Mouse (Mus musculus): ENCODE results near the gene Pskh1.
A peak's percentile ranks its signal among the peaks of the same experiment; 100 is the strongest.

Pskh1 gene

GRCm38 (mm10) chr8:105893339-105893738, 6.9 kb upstream of the Pskh1 start, which contains the start of gene Nrn1l:
TSS of gene Nrn1l (plus strand) at chr8:105893567.
- DNase-seq (ENCODE audit: low read depth), result no peak

- no peak for DNase-seq (ENCODE audit: low read depth)
These were observed 2.3 kb upstream of the Pskh1 start for GRCm38 (mm10) chr8:105897801-105898480.

- no peak for DNase-seq (ENCODE audit: low read depth)
These were observed 838 bp downstream of the Pskh1 start for GRCm38 (mm10) chr8:105900941-105901616.

- DNase-seq (ENCODE audit: low read depth), result no peak
These were observed 19.1 kb downstream of the Pskh1 start for GRCm38 (mm10) chr8:105919390-105919789.

GRCm38 (mm10) chr8:105925123-105925522, 24.9 kb downstream of the Pskh1 start:
- DNase-seq (ENCODE audit: low read depth), result no peak

DNA sequence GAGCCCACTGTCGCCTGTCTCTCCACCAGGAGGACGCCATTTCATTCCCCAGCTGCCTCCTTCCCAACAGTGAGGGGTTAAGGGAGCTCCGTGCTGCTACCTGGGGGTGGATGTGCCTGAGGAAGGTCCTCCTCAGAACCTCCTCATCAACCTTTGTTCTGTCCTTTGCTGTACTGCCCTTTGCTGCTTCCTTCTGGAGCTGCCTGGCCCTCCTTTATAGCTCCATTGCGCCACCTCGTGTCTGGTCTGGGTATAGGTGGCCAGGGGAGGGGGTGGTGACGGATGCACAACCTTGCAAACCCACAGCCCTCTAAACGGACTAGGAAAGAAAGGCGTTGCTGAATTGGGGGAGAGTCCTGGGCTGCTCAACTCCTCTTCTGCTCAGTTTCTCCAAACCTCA, 30.4 kb downstream of the Pskh1 start:
- peak; percentile 70 for DNase-seq (ENCODE audit: low read depth)

- DNase-seq (ENCODE audit: low read depth), result no peak
These were observed 31.0 kb downstream of the Pskh1 start for GRCm38 (mm10) chr8:105931271-105931670.

DNA sequence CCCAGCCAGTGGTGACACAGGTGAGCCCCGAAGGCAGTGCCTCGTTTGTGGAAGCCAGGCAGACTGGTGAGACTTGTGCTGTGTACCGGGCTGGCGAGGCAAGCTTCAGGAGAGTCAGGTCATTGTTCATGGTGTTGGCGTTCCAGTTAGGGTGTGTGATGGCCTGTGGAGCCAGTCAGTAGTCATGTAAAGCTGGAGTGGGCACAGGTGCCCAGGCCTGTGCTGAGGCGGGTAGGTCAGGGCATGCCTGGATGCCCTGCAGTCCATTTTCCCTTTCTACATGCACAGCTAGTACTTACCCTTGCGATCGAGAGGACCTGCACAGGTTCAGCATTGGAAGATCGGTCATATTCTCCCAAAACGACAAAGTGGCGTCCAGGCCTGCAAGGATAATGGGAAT, 32.3 kb downstream of the Pskh1 start:
- DNase-seq (ENCODE audit: low read depth), result no peak

DNA sequence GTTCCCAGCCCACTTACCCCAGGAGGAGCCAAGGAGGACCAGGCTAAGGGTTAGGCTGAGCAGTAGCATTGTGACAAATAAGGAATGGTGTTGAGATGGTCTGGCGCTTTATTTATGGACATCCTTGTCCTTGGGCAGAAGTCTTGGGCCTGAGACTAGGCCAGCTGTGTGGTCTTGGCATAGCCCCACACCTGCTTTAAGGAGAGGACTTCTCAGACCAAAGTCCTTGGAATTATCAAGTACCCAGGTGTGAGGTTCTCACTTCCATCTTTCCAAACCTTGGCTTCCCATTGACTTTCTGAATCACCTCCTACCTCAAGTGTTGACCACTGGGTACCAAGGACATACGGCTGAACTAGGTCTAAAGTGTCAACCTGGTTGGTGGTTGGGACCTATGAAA, 33.5 kb downstream of the Pskh1 start, which contains the start of gene Ctrl:
Ctrl (minus strand) TSS at position 101 of the 400 bp plus-strand sequence.
- no peak for DNase-seq (ENCODE audit: low read depth)

GRCm38 (mm10) chr8:105935105-105935504, 34.9 kb downstream of the Pskh1 start:
- no peak for DNase-seq (ENCODE audit: low read depth)

DNA sequence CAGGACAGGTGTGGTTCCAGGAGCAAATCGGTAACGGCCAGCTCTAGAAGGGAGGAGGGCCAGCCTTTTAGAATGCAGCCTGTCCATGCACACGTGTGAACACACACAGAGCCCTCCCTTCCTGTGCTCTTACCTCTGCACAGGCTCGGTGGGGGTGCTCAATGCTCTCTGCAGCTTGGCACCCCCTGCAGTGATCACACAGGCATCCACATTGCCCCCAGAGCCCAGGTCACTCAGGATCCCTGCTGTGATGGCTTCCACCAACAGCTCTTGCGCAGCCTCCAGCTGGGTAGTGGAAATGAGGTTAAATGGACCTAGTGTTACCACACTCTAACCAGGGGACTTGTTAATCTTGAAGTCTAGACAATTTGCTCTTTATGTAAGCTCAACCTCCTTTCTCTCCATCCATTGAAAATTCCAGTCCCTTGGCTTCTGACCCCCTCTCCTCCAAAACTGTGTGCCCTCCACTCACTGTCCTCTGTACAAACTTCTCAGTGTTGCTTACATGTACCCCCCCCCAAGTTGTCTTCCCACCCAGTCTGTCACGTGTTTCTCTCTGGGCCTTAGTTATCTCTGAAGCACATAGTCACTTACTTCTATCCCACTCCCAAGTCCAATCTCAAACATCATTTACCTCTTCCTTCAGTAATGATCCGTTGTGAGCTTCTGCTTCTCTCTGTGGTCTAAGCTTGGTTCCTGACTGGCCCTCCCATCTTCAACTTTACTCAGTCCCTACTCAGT, 35.8 kb downstream of the Pskh1 start:
- DNase-seq (ENCODE audit: low read depth), result no peak

- DNase-seq (ENCODE audit: low read depth), result peak; percentile 85
These were observed 36.7 kb downstream of the Pskh1 start for GRCm38 (mm10) chr8:105936866-105937475.

- no peak for DNase-seq (ENCODE audit: low read depth)
These were observed 37.5 kb downstream of the Pskh1 start for GRCm38 (mm10) chr8:105937496-105938305.

DNA sequence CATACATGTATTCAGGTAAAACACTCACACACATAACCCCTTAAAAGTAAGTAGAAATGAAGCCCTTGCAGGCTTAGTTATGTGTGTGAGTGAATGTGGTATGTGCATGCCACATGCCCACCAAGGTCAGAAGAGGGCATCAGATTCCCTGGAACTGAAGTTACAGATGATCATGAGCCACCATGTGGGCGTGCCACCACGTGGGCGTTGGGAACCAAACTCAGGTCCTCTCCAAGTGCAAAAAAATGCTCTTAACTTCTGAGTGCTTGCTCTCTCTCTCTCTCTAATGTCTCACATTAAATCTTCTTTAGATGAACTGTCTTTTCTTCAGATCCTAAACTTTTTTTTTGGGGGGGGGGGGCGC, 38.0 kb downstream of the Pskh1 start, which contains the start of gene Psmb10:
Psmb10 (minus strand) TSS at position 139 of the 364 bp plus-strand sequence.
- no peak for DNase-seq (ENCODE audit: low read depth)

GRCm38 (mm10) chr8:105942026-105942425, 41.8 kb downstream of the Pskh1 start:
- no peak for DNase-seq (ENCODE audit: low read depth)

GRCm38 (mm10) chr8:105942542-105942941, 42.3 kb downstream of the Pskh1 start:
- no peak for DNase-seq (ENCODE audit: low read depth)

DNA sequence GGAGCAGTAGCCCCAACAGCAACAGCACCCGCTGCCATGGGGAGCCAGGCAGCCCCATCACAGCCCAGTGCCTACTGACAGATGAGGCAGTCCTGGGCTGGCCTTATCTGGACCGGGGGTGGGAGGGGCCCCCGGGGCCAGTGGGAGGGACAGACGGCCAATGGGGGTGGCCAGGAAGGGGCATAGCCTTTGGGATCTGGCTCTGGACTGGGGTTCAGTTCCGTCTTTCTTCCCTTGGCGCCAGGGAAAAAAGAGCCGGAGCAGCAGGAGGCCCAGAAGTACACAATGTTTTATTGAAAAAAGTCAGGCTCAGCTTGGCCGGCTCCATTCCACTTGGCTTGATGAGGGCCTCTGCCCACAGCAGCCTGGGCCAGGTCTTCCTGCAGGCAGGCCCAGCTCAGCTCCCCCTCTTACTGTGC, 43.1 kb downstream of the Pskh1 start, which contains the start of gene Lcat:
Lcat (minus strand) TSS at position 62 of the 419 bp plus-strand sequence.
- DNase-seq (ENCODE audit: low read depth), result no peak

- no peak for DNase-seq (ENCODE audit: low read depth)
These were observed 49.1 kb downstream of the Pskh1 start for GRCm38 (mm10) chr8:105949350-105949749.

DNA sequence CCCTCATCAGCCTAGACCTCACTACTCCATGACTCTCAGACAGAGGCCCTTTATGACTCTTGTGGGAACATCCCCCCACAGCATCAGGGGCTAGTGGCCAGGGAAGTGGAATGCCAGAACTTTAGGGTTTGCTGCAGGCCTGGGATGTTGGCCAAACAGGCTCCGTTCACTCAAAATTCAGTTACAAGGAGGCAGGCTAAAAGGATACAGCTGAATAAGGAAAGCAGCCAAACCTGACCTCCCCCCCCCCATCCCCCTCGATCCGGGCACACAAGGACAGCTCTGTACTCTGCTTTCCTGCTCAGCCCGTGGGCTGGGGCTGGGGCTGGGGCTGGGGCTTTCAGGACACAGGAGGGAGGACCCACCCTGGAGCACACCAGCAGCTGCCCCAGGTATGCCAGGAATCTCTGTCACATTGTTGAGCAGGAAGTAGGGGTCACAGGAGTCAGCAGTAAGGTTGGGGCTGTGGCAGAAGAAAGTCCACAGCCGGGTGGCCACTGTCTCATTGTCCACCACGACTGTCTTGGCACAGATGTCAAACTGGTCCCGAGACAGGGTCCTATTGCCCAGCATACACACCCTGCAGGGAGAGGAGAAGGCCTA, 50.9 kb downstream of the Pskh1 start:
- no peak for DNase-seq (ENCODE audit: low read depth)

GRCm38 (mm10) chr8:105956556-105956955, 56.3 kb downstream of the Pskh1 start:
- DNase-seq (ENCODE audit: low read depth), result no peak

DNA sequence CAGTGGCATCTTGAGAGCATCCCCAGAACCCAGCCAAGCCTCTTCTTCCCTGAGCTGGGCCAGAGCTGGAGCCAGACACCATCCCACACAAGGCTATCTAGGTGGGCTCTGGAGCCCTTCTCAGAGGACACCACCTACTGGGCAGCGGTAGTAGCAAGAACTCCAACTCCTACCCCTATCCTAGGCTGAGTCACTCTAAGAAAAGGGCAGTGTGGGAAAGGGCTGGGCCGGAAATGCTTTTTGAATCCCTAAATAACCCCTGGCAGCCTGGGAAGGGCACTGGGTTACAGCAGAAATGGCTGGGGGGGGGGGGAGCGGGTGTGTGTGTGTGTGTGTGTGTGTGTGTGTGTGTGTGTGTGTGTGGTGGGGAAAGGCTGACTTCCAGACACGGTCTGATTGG, 57.6 kb downstream of the Pskh1 start:
- no peak for DNase-seq (ENCODE audit: low read depth)

All from c-Kit-positive CD71-negative TER-119-negative erythroid progenitor cells, embryonic 14.5 days (primary cell).